Mouse (Mus musculus) embryonic facial prominence, embryonic 13.5 days (tissue): Measurements from ENCODE around the gene Gm10334. TPM values are rescaled to one million over a fixed set of nuclear protein-coding genes. Genes with fewer than 3 reads are reported as not detected.
"Not testable (repeated sequence)": the region's sequence is repeated elsewhere in the genome, so short reads cannot be mapped to it uniquely, and the experiment has no call there.

ENCODE experiments used
- ATAC-seq: fragments of 200-750 bp; cut with Nextera tagmentation; 2 replicates; pipeline ENCODE4 v1.8.0; 2017; ENCODE audit warnings: low read depth; ENCODE audit not compliant: insufficient number of reproducible peaks, insufficient read depth, low FRiP score, low TSS enrichment
- H3K27ac ChIP-seq: fragments of 300-500 bp; sonication (generic); 2 replicates; pipeline ENCODE4 v1.5.1; 2015; ENCODE audit warnings: moderate library complexity, mild to moderate bottlenecking, inconsistent platforms
- H3K27me3 ChIP-seq: fragments of 300-500 bp; sonication (generic); 2 replicates; pipeline ENCODE4 v1.6.1; 2015; ENCODE audit warnings: mild to moderate bottlenecking, inconsistent platforms
- H3K36me3 ChIP-seq: fragments of 300-500 bp; sonication (generic); 2 replicates; pipeline ENCODE4 v1.6.1; 2015; ENCODE audit warnings: mild to moderate bottlenecking, inconsistent platforms
- H3K4me1 ChIP-seq: fragments of 300-500 bp; sonication (generic); 2 replicates; pipeline ENCODE4 v1.6.1; 2015; ENCODE audit warnings: inconsistent platforms
- H3K4me2 ChIP-seq: fragments of 300-500 bp; sonication (generic); 2 replicates; pipeline ENCODE4 v1.6.1; 2015; ENCODE audit warnings: moderate library complexity, mild to moderate bottlenecking, inconsistent platforms
- H3K4me3 ChIP-seq: fragments of 300-500 bp; sonication (generic); 2 replicates; pipeline ENCODE4 v1.5.1; 2015; ENCODE audit warnings: mild to moderate bottlenecking, inconsistent platforms
- H3K9ac ChIP-seq: fragments of 300-500 bp; sonication (generic); 2 replicates; pipeline ENCODE4 v1.6.1; 2015; ENCODE audit warnings: mild to moderate bottlenecking, inconsistent platforms
- H3K9me3 ChIP-seq: fragments of 300-500 bp; sonication (generic); 2 replicates; pipeline ENCODE4 v1.6.1; 2016; ENCODE audit warnings: inconsistent platforms
- WGBS: fragments of 180-500 bp; shearing (Covaris S2); methylation state at CpG from one replicate; pipeline ENCODE4 v1.1.7; 2015; ENCODE audit warnings: mixed read lengths; 5-methylcytosine and 5-hydroxymethylcytosine counted together
- polyA plus RNA-seq: library from polyadenylated mRNA; unstranded; fragments of >200 nt; fragmentation: Nextera tagmentation; extraction: Ambion mirVana; gene quantifications from 2 replicates; pipeline ENCODE4 v1.2.1, GENCODE M21; 2015

Gm10334 gene
- polyA plus RNA-seq, result not detected in 2 replicates

GRCm38 (mm10) chr6:41446045-41446444, at the start of gene Gm10334:
Gene Gm10334 (minus strand): TSS chr6:41446145.
- H3K36me3 ChIP-seq, H3K27me3 ChIP-seq, H3K4me2 ChIP-seq, H3K4me3 ChIP-seq, H3K9ac ChIP-seq, H3K4me1 ChIP-seq, ATAC-seq, H3K27ac ChIP-seq, H3K9me3 ChIP-seq: not testable (repeated sequence)

- not testable (repeated sequence) for H3K4me2 ChIP-seq, H3K4me3 ChIP-seq, H3K27ac ChIP-seq, H3K9me3 ChIP-seq, H3K9ac ChIP-seq, H3K4me1 ChIP-seq, ATAC-seq, H3K36me3 ChIP-seq, H3K27me3 ChIP-seq
These were observed 12.7 kb upstream of the Gm10334 start, which contains the start of gene Prss1 for GRCm38 (mm10) chr6:41458632-41459031. Gene Prss1 (plus strand): TSS chr6:41458932.

GRCm38 (mm10) chr6:41442261-41442660, 3.7 kb downstream of the Gm10334 start:
- 79% methylated on average over 2 of the region's 2 CpGs for WGBS
- H3K4me1 ChIP-seq, H3K27me3 ChIP-seq: not testable (repeated sequence)

More at GRCm38 (mm10) chr6:41442261-41442660, 3.7 kb downstream of the Gm10334 start:
- not testable (repeated sequence) for ATAC-seq, H3K9me3 ChIP-seq, H3K36me3 ChIP-seq, H3K4me2 ChIP-seq, H3K4me3 ChIP-seq, H3K9ac ChIP-seq, H3K27ac ChIP-seq

Other genes starting within 250 kb of the Gm10334 start
- not detected in 2 replicates for gene Try4, start 143.9 kb downstream of the Gm10334 start, polyA plus RNA-seq
- not detected in 2 replicates for gene Try5, start 129.3 kb downstream of the Gm10334 start, polyA plus RNA-seq
- not detected in 2 replicates for gene Try10, start 92.0 kb downstream of the Gm10334 start, polyA plus RNA-seq
- not detected in 2 replicates for gene Prss3, start 68.5 kb downstream of the Gm10334 start, polyA plus RNA-seq
- gene Gm5771, start 53.8 kb downstream of the Gm10334 start, polyA plus RNA-seq, result not detected in 2 replicates
- not detected in 2 replicates for gene Prss1, start 12.8 kb upstream of the Gm10334 start, polyA plus RNA-seq
- not detected in 2 replicates for gene Prss2, start 75.6 kb upstream of the Gm10334 start, polyA plus RNA-seq
- gene Ephb6, start 159.3 kb upstream of the Gm10334 start, polyA plus RNA-seq, result 23.8 and 27.1 TPM in 2 replicates
- 1.3 TPM in 2 replicates for gene Trpv6, start 190.3 kb upstream of the Gm10334 start, polyA plus RNA-seq
- not detected in 2 replicates for gene Trpv5, start 234.6 kb upstream of the Gm10334 start, polyA plus RNA-seq
- gene Llcfc1, start 238.3 kb upstream of the Gm10334 start, polyA plus RNA-seq, result not detected in 2 replicates